Mouse (Mus musculus) forebrain, postnatal 0 days (tissue): ENCODE data around the gene Sys1. TPM values are rescaled to one million over a fixed set of nuclear protein-coding genes. Genes with fewer than 3 reads are reported as not detected.
A peak's percentile ranks its signal among the peaks of the same experiment; 100 is the strongest.

Experiments used
- ATAC-seq: fragments of 200-750 bp; cut with Nextera tagmentation; 2 replicates; pipeline ENCODE4 v1.8.0; 2017; ENCODE audit warnings: mild to moderate bottlenecking, moderate library complexity
- DNase-seq: peaks from one replicate; pipeline ENCODE4 v3.0.0-alpha.2; 2015
- H3K27ac ChIP-seq: fragments of 300-500 bp; sonication (generic); 2 replicates; pipeline ENCODE4 v1.5.1; 2014; ENCODE audit warnings: low read depth, mild to moderate bottlenecking, antibody characterized with exemption, low read length, moderate library complexity, mixed read lengths
- H3K27me3 ChIP-seq: fragments of 300-500 bp; sonication (generic); 2 replicates; pipeline ENCODE4 v1.6.1; 2014; ENCODE audit warnings: mild to moderate bottlenecking, low read length, mixed read lengths; ENCODE audit not compliant: insufficient read depth
- H3K36me3 ChIP-seq: fragments of 300-500 bp; sonication (generic); 2 replicates; pipeline ENCODE4 v1.6.1; 2014; ENCODE audit warnings: mild to moderate bottlenecking, moderate library complexity; ENCODE audit not compliant: insufficient read depth
- H3K4me1 ChIP-seq: fragments of 300-500 bp; sonication (generic); 2 replicates; pipeline ENCODE4 v1.6.1; 2014; ENCODE audit warnings: antibody characterized with exemption; ENCODE audit not compliant: insufficient read depth
- H3K4me2 ChIP-seq: fragments of 300-500 bp; sonication (generic); 2 replicates; pipeline ENCODE4 v1.6.1; 2014; ENCODE audit warnings: low read depth, mild to moderate bottlenecking, moderate library complexity
- H3K4me3 ChIP-seq: fragments of 300-500 bp; sonication (generic); 2 replicates; pipeline ENCODE4 v1.5.1; 2014; ENCODE audit warnings: low read depth, low read length, mixed read lengths
- H3K9ac ChIP-seq: fragments of 300-500 bp; sonication (generic); 2 replicates; pipeline ENCODE4 v1.6.1; 2014; ENCODE audit warnings: mild to moderate bottlenecking
- H3K9me3 ChIP-seq: fragments of 300-500 bp; sonication (generic); 2 replicates; pipeline ENCODE4 v1.6.1; 2016; ENCODE audit warnings: low read length
- CTCF ChIP-seq: sonication (generic); IDR thresholded peaks from 2 replicates; pipeline ENCODE4 v1.5.1; 2016; ENCODE audit warnings: antibody characterized with exemption, control low read depth, low read depth
- WGBS: fragments of 180-500 bp; shearing (Covaris S2); extraction: QIAGEN DNeasy Blood & Tissue Kit; methylation state at CpG from one replicate; pipeline ENCODE4 v1.1.7; 2014; 5-methylcytosine and 5-hydroxymethylcytosine counted together
- polyA plus RNA-seq: library from polyadenylated mRNA; unstranded; fragments of >200 nt; fragmentation: Nextera tagmentation; extraction: Ambion mirVana; gene quantifications from 2 replicates; pipeline ENCODE4 v1.2.1, GENCODE M21; 2015
- total RNA-seq: library from RNA; depleted of rRNA; stranded (reverse); fragments of >200 nt; gene quantifications from 2 replicates; pipeline ENCODE4 v1.2.3, GENCODE M21; 2014; rRNA removed

The Sys1 gene
- total and polyA plus RNA-seq, 2 experiments from 2014 or later, result 105 to 167 TPM

GRCm38 (mm10) chr2:164519171-164519526 is 62.4 kb downstream of the Sys1 start:
- Histone ChIP-seq H3K4me2 (no peak overlapping the region), H3K4me1 (no peaks in the 10 kb centered on the region), H3K4me3 (no peak overlapping the region), H3K27me3 (no peaks in the 10 kb centered on the region), H3K9me3 (no peaks in the 10 kb centered on the region), H3K9ac (no peak overlapping the region), H3K27ac (no peak overlapping the region), H3K36me3 (no peaks in the 10 kb centered on the region)
- no peak for ATAC-seq
- no peak for TF ChIP-seq CTCF
- 56% methylated on average over 6 of the region's 6 CpGs for WGBS
- DNase-seq, result no peak

GRCm38 (mm10) chr2:164520782-164521181 is 64.0 kb downstream of the Sys1 start:
- DNase-seq, result no peak
- Histone ChIP-seq H3K4me3 (no peak overlapping the region), H3K9me3 (no peaks in the 10 kb centered on the region), H3K4me2 (no peak overlapping the region), H3K9ac (no peak overlapping the region), H3K36me3 (no peaks in the 10 kb centered on the region), H3K4me1 (no peaks in the 10 kb centered on the region), H3K27me3 (no peaks in the 10 kb centered on the region), H3K27ac (no peak overlapping the region)
- no peak for ATAC-seq
- peak; percentile 63 for TF ChIP-seq CTCF
- WGBS, result 18% methylated on average over 3 of the region's 3 CpGs

- no peak overlapping the region for H3K9ac ChIP-seq
- H3K9me3 ChIP-seq, result no peaks in the 10 kb centered on the region
- no peaks in the 10 kb centered on the region for H3K4me1 ChIP-seq
- no peaks in the 10 kb centered on the region for H3K36me3 ChIP-seq
- H3K4me2 ChIP-seq, result no peak overlapping the region
- DNase-seq (no peak), ATAC-seq (no peak)
- no peaks in the 10 kb centered on the region for H3K27me3 ChIP-seq
- H3K4me3 ChIP-seq, result no peak overlapping the region
- 11% methylated on average over 11 of the region's 11 CpGs for WGBS
- TF ChIP-seq CTCF, result no peak
- H3K27ac ChIP-seq, result no peak overlapping the region
Observed at GRCm38 (mm10) chr2:164521841-164522240, 65.1 kb downstream of the Sys1 start.

- no peak for DNase-seq
- no peak for TF ChIP-seq CTCF
Observed at GRCm38 (mm10) chr2:164522280-164522679, 65.5 kb downstream of the Sys1 start.

GRCm38 (mm10) chr2:164523301-164523773 is 66.6 kb downstream of the Sys1 start:
- no peak overlapping the region for H3K27ac ChIP-seq
- DNase-seq (no peak), ATAC-seq (no peak)
- H3K4me3 ChIP-seq, result no peak overlapping the region
- WGBS, result 77% methylated on average over 10 of the region's 10 CpGs
- no peaks in the 10 kb centered on the region for H3K4me1 ChIP-seq
- no peaks in the 10 kb centered on the region for H3K27me3 ChIP-seq
- no peak for TF ChIP-seq CTCF
- no peak overlapping the region for H3K4me2 ChIP-seq
- no peaks in the 10 kb centered on the region for H3K36me3 ChIP-seq
- H3K9me3 ChIP-seq, result no peaks in the 10 kb centered on the region
- no peak overlapping the region for H3K9ac ChIP-seq

More at GRCm38 (mm10) chr2:164522280-164522679, 65.5 kb downstream of the Sys1 start:
- Histone ChIP-seq H3K27me3 (no peaks in the 10 kb centered on the region), H3K9me3 (no peaks in the 10 kb centered on the region), H3K36me3 (no peaks in the 10 kb centered on the region), H3K27ac (no peak overlapping the region), H3K4me1 (no peaks in the 10 kb centered on the region), H3K4me3 (no peak overlapping the region), H3K4me2 (no peak overlapping the region), H3K9ac (no peak overlapping the region)
- ATAC-seq, result no peak
- 28% methylated on average over 8 of the region's 8 CpGs for WGBS

DNA sequence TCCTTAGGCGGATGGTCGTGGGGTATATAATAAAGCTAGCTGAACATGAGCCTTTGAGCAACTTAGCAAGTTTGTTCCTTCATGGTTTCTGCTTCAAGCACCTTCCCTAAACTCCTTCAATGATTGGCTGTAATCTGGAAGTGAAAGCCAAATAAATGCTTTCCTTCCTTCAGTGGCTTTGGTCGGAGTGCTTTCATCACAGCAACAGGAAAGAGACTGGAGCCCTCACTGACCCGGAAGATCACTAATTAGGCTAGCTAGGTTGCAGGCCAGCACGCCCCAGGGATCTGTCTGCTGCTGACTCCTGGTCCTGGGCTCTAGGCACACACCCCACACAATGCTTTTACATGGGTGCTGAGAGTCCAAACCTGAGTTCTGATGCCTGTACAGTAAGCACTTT is 71.8 kb downstream of the Sys1 start:
- no peak for TF ChIP-seq CTCF
- ATAC-seq, result no peak
- Histone ChIP-seq H3K27ac (no peak overlapping the region), H3K4me1 (no peaks in the 10 kb centered on the region), H3K4me3 (no peak overlapping the region), H3K9ac (no peak overlapping the region), H3K36me3 (no peaks in the 10 kb centered on the region), H3K4me2 (no peak overlapping the region), H3K27me3 (no peaks in the 10 kb centered on the region), H3K9me3 (no peaks in the 10 kb centered on the region)
- 67% methylated on average over 5 of the region's 5 CpGs for WGBS
- no peak for DNase-seq

Other genes with a start within 250 kb of the Sys1 start
- gene Wfdc15b, start 235.3 kb upstream of the Sys1 start, total RNA-seq, result not detected in 2 replicates
- not detected in 2 replicates for gene Wfdc15b, start 235.3 kb upstream of the Sys1 start, polyA plus RNA-seq
- gene Svs2, start 218.5 kb upstream of the Sys1 start, total RNA-seq, result not detected in 2 replicates
- not detected in 2 replicates for gene Svs2, start 218.5 kb upstream of the Sys1 start, polyA plus RNA-seq
- gene Svs3b, start 200.3 kb upstream of the Sys1 start, total RNA-seq, result not detected in 2 replicates
- gene Svs3b, start 200.3 kb upstream of the Sys1 start, polyA plus RNA-seq, result not detected in 2 replicates
- not detected in 2 replicates for gene Svs4, start 178.5 kb upstream of the Sys1 start, total RNA-seq
- gene Svs4, start 178.5 kb upstream of the Sys1 start, polyA plus RNA-seq, result not detected in 2 replicates
- not detected in 2 replicates for gene Svs3a, start 167.7 kb upstream of the Sys1 start, total RNA-seq
- gene Svs3a, start 167.7 kb upstream of the Sys1 start, polyA plus RNA-seq, result not detected in 2 replicates
- not detected in 2 replicates for gene Svs6, start 140.2 kb upstream of the Sys1 start, total RNA-seq
- not detected in 2 replicates for gene Svs6, start 140.2 kb upstream of the Sys1 start, polyA plus RNA-seq
- gene Svs5, start 124.2 kb upstream of the Sys1 start, total RNA-seq, result not detected in 2 replicates
- gene Svs5, start 124.2 kb upstream of the Sys1 start, polyA plus RNA-seq, result not detected in 2 replicates
- not detected in 2 replicates for gene Slpi, start 67.9 kb upstream of the Sys1 start, total RNA-seq
- gene Slpi, start 67.9 kb upstream of the Sys1 start, polyA plus RNA-seq, result 0.71 and 0.77 TPM in 2 replicates
- gene Rbpjl, start 53.8 kb upstream of the Sys1 start, total RNA-seq, result 0.46 TPM in 1 of 2 replicates, not detected in the other
- gene Rbpjl, start 53.8 kb upstream of the Sys1 start, polyA plus RNA-seq, result 0.17 and 0.33 TPM in 2 replicates
- gene Matn4, start 51.8 kb upstream of the Sys1 start, total RNA-seq, result 6.2 and 6.3 TPM in 2 replicates
- 3.3 and 7.1 TPM in 2 replicates for gene Matn4, start 51.8 kb upstream of the Sys1 start, polyA plus RNA-seq
- gene Sdc4, start 13.1 kb upstream of the Sys1 start, total RNA-seq, result 11.8 and 14.0 TPM in 2 replicates
- gene Sdc4, start 13.1 kb upstream of the Sys1 start, polyA plus RNA-seq, result 8.0 and 16.5 TPM in 2 replicates
- gene Gm20458, start 4.0 kb downstream of the Sys1 start, total RNA-seq, result 3.6 and 10.5 TPM in 2 replicates
- gene Gm20458, start 4.0 kb downstream of the Sys1 start, polyA plus RNA-seq, result 10.0 and 10.7 TPM in 2 replicates
- gene Trp53tg5, start 16.8 kb downstream of the Sys1 start, total RNA-seq, result not detected in 2 replicates
- not detected in 2 replicates for gene Trp53tg5, start 16.8 kb downstream of the Sys1 start, polyA plus RNA-seq
- gene Dbndd2, start 29.1 kb downstream of the Sys1 start, total RNA-seq, result 21.7 and 23.9 TPM in 2 replicates
- 10.9 and 17.6 TPM in 2 replicates for gene Dbndd2, start 29.1 kb downstream of the Sys1 start, polyA plus RNA-seq
- gene Pigt, start 40.6 kb downstream of the Sys1 start, total RNA-seq, result 47.6 and 77.6 TPM in 2 replicates
- gene Pigt, start 40.6 kb downstream of the Sys1 start, polyA plus RNA-seq, result 91.0 and 93.8 TPM in 2 replicates
- gene Wfdc2, start 105.4 kb downstream of the Sys1 start, total RNA-seq, result 1.5 and 6.1 TPM in 2 replicates
- 4.3 and 7.3 TPM in 2 replicates for gene Wfdc2, start 105.4 kb downstream of the Sys1 start, polyA plus RNA-seq
- not detected in 2 replicates for gene Spint3, start 116.5 kb downstream of the Sys1 start, total RNA-seq
- gene Spint3, start 116.5 kb downstream of the Sys1 start, polyA plus RNA-seq, result not detected in 2 replicates
- gene Wfdc6a, start 128.5 kb downstream of the Sys1 start, total RNA-seq, result not detected in 2 replicates
- 0.33 TPM in 1 of 2 replicates, not detected in the other for gene Wfdc6a, start 128.5 kb downstream of the Sys1 start, polyA plus RNA-seq
- not detected in 2 replicates for gene Eppin, start 136.6 kb downstream of the Sys1 start, total RNA-seq
- 0.19 TPM in 1 of 2 replicates, not detected in the other for gene Eppin, start 136.6 kb downstream of the Sys1 start, polyA plus RNA-seq
- not detected in 2 replicates for gene Wfdc6b, start 156.6 kb downstream of the Sys1 start, total RNA-seq
- gene Wfdc6b, start 156.6 kb downstream of the Sys1 start, polyA plus RNA-seq, result not detected in 2 replicates
- not detected in 2 replicates for gene Wfdc8, start 156.7 kb downstream of the Sys1 start, total RNA-seq
- gene Wfdc8, start 156.7 kb downstream of the Sys1 start, polyA plus RNA-seq, result not detected in 2 replicates
- gene Wfdc16, start 181.8 kb downstream of the Sys1 start, total RNA-seq, result not detected in 2 replicates
- gene Wfdc16, start 181.8 kb downstream of the Sys1 start, polyA plus RNA-seq, result not detected in 2 replicates
- gene Wfdc10, start 199.1 kb downstream of the Sys1 start, total RNA-seq, result not detected in 2 replicates
- not detected in 2 replicates for gene Wfdc10, start 199.1 kb downstream of the Sys1 start, polyA plus RNA-seq
- gene Wfdc9, start 199.6 kb downstream of the Sys1 start, total RNA-seq, result not detected in 2 replicates
- not detected in 2 replicates for gene Wfdc9, start 199.6 kb downstream of the Sys1 start, polyA plus RNA-seq
- gene Wfdc11, start 217.1 kb downstream of the Sys1 start, total RNA-seq, result not detected in 2 replicates
- gene Wfdc11, start 217.1 kb downstream of the Sys1 start, polyA plus RNA-seq, result not detected in 2 replicates
- not detected in 2 replicates for gene Wfdc13, start 228.1 kb downstream of the Sys1 start, total RNA-seq
- gene Wfdc13, start 228.1 kb downstream of the Sys1 start, polyA plus RNA-seq, result not detected in 2 replicates
- not detected in 2 replicates for gene Spint4, start 241.5 kb downstream of the Sys1 start, total RNA-seq
- gene Spint4, start 241.5 kb downstream of the Sys1 start, polyA plus RNA-seq, result not detected in 2 replicates